Mouse (Mus musculus) frontal cortex, adult 2 months (tissue): ENCODE results near the gene Paxbp1. TPM values are rescaled to one million over a fixed set of nuclear protein-coding genes. Genes with fewer than 3 reads are reported as not detected.
"Not testable (repeated sequence)": the region's sequence is repeated elsewhere in the genome, so short reads cannot be mapped to it uniquely, and the experiment has no call there.

Source experiments
- DNase-seq, 2 experiments: peaks; one replicate each; pipeline ENCODE4 v3.0.0; 2022; ENCODE audit warnings: low spot score in 1 of 2; ENCODE audit errors: extremely low spot score in 1 of 2
- polyA plus RNA-seq: library from polyadenylated mRNA; depleted of rRNA; stranded (reverse); fragments of >200 nt; gene quantifications from 2 replicates; pipeline ENCODE4 v1.2.3, GENCODE M21; 2012; rRNA removed

Paxbp1 gene
- polyA plus RNA-seq = 101 and 103 TPM in 2 replicates

GRCm38 (mm10) chr16:91044270-91045182 is at the start of gene Paxbp1:
TSS of gene Paxbp1 (minus strand) at chr16:91044543.
- peak; percentile 97 to 100 for DNase-seq

DNA sequence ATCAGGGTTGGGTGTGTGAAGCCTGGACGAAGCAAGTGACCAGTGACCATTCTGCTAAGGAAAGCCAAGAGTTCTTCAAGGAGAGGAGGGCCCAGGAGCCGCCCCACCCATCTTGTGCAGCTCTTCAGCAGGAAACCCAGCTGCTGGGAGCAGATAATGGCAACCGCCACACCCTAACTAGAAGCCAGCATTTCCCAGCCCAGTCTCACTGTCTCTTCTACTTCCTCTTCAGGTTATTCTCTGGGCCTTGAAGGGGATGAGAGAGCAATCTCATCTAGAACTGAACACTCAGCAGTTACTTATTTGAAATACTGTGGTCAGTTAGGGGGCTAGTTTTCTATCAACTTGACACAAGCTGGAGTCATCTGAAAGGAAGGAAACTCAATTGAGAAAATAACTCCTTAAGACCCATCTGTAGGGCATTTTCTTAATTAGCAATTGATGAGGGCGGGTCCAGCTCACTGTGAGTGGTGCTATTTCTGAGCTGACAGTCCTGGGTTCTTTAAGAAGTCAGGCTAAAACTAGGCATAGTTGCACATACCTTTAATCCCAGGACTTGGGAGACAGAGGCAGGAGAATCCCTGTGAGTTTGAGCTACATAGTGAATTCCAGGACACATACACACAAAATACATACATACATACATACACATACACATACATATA is 42.4 kb upstream of the Paxbp1 start:
- no peak for DNase-seq

GRCm38 (mm10) chr16:91085239-91085825 is 41.0 kb upstream of the Paxbp1 start:
- DNase-seq = no peak

DNA sequence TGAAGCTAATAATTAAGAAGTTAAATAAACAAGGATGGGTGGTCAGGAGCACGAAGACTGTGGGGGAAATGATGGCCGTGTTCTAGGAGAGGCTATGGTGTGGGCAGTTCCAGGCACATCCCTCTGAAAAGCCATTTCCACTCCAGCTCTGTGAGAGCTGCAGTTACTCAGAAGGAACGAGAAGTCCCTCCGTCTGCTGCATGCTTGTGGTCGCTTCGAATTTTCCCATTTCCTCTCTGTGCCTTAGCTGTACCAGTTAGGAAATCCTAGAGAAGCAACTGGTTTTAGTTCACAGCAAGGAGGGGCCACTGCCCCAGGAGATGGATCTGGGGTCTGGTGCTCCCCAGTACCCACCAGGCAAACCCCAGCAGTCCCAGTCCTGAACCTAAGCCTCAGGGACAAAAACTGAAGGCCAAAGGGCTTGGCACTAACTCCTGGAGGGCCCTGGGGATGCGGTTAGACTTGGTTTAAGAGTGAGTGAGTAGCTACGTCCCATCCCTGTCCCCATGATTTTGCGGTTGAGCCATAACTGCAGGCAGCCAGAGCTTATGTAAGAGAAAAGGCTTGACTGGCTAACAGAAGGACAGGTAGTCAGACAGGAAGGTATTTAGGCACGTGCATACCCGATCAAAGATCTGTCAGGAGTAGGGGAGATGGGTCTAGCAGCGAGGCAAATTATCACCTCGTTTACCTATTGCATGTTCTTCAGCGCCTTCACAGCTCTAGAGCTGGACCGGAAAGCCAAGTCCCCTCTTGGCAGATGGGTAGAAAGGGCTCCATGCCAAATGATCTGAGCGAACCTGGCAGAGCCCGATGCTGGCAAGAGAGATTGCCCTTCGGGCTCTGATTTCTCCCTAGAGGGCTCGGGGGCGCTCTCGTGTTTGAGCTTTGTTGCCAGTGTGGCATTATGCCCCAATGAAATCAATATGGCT is 40.2 kb upstream of the Paxbp1 start:
- DNase-seq = no peak

- DNase-seq = no peak
Measured at GRCm38 (mm10) chr16:91083002-91083646, 38.8 kb upstream of the Paxbp1 start.

DNA sequence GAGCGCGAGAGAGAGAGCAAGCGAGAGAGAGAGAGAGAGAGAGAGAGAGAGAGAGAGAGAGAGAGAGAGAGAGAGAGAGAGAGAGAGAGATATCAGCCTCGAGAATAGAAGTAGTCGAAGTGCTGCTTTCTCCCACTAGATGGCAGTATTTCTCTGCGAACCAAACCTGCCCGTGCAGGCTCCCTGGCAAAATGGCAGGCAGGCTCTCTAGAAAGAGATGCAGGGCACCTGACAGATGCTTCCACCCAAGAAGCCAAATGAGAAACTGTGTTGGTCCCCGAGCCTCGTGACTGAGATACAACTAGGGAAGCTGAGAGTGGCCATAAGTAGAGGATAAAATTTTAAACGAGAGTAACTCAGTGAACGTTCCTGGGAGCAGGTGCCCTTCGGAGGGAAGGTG is 37.2 kb upstream of the Paxbp1 start:
- peak; percentile 67 to 92 for DNase-seq

GRCm38 (mm10) chr16:91076180-91076579 is 31.8 kb upstream of the Paxbp1 start:
- DNase-seq = peak in 1 of 2 experiments; percentile 27

DNA sequence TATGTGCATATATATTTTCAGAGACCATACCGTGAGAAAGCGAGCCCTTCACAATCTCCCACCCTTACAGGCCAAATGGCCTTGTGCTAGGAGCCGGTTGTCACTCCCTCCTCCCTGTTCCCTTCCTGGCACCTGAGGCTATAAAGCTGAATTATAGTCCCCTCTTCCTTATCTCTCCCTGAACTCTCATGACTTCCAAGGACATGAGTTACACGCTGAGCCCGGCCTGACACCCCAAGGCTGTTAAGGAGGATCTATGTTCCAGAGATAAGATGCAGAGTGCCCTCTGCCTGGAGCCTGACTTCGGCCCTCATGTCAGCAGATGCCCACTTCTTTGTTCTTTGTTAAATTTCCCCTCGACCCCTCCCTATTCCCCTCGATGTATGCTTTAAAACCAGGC is 31.1 kb upstream of the Paxbp1 start:
- DNase-seq = not testable (repeated sequence)

DNA sequence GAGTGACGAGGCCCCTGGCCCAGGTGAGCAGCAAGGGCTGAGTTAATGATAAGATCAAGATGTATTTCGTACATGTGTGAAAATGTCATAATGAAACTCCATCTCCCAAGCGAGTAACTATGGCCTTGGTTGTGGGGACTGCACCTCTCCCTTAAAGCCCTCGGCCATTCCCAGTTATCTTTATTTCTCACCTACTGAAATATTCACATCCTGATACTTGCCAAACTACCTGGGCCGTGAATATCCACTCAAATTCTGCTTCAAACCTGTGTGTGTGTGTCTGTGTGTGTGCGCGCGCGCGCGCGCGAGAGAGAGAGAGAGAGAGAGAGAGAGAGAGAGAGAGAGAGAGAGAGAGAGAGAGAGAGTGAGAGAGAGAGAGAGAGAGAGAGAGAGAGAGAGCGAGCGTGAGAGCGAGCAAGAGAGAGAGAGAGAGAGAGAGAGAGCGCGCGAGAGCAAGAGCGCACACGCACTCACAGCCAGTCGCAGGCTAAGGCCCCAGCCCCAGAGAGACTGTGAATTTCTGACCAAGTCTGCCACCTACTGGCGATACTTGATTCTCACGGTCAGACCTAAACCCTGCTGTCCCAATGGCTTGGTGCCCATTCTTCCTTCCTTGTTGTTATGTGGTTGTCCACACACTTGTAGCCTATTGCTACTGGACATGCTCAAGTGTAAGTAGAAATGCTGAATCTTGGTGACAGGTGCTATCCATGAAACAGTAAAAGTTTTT is 29.0 kb upstream of the Paxbp1 start:
- peak; percentile 80 to 96 for DNase-seq

- DNase-seq = no peak
Measured at GRCm38 (mm10) chr16:91072256-91072655, 27.9 kb upstream of the Paxbp1 start.

DNA sequence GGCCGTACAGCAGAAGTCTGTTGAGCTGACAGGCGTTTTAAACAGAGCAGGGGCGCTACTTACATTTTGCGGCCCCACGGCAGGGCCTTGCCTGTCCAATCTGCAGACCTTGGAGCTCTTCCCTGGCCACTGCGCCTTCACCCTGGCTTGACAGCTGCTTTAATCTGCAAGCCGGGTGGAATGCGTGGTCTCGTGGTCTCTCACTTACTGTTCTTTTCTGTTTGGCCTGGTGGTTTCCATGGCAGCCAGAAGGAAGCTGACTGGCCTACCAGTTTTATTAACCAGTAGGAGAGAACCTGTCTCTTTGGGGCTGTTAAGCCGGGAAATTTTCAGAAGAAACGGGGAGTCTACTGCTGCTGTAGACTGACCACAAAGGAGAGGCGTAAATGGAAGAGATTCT is 24.6 kb upstream of the Paxbp1 start:
- peak in 1 of 2 experiments; percentile 34 for DNase-seq

DNA sequence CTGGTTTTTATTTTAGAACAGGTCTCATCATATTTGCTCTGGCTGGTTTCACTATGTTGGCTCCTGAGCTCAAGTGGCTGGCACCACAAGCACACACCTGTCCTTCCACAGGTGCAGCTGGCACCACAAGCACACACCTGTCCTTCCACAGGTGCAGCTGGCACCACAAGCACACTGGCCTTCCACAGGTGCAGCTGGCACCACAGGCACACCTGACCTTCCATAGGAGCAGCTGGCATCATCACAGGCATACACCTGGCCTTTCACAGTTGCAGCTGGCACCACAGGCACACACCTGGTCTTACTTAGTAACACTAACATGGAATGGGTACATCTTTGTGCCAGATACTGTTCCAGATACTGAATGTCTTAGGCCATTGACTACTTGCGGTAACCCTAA is 22.8 kb upstream of the Paxbp1 start:
- DNase-seq = no peak

DNA sequence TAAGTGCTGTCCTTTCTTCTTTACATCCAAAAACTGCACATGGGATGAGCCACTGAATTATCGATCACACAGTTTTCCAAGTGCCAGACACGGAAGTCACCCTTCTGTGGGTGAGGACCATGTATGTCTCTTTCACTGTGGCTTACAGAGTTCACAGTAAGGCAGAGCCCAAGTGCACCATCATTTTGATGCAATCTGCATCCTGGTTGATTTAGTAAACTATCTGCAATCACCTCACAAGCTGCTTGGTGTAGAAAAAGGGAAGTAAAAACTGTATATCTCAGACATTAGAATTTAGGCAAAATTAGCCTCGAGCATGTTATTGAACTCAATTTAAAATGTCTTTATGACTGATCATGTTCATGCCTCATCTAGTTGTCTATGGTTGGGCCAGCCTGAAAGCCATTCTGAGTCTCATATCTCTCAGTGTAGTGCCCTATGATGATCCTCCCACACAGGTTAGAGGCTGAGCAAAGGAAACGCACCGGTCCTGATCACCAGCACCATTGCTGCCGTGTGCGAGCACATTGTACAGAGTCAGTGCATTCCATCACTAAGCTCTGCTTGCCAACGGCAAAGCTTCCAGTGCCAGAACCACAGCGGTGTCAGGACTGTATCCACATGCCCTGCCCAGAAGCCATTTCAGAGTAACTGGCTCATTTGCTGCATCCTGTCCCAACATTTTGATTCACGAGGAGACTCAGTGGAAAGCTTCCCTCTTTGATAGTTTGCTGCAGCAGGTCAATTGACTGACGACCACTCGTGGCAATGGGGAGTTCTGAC is 20.4 kb upstream of the Paxbp1 start:
- no peak for DNase-seq

- no peak for DNase-seq
Measured at GRCm38 (mm10) chr16:91063786-91064185, 19.4 kb upstream of the Paxbp1 start.

GRCm38 (mm10) chr16:91061531-91062318 is 17.4 kb upstream of the Paxbp1 start:
- no peak for DNase-seq

DNA sequence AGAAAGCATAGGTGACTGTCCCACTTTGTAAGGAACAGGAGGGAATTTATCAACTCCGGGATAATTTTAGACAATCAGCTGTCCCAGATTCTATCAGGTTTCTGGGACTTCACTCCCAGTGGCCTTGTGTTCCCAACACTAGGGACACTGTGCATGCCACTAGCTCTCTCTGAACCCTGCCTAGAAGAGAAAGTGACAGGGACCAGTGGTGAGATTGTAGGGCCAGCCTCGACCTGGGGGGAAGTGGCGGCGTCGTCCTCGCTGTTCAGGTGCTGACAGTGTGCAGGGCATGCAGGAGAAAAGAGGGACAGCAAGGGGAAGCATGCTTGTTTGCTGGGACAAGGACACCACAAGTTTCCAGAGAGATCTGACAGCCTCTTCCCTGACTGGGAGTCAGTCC is 13.4 kb upstream of the Paxbp1 start:
- no peak for DNase-seq

- DNase-seq = no peak
Measured at GRCm38 (mm10) chr16:91057261-91057660, 12.9 kb upstream of the Paxbp1 start.
